Mouse (Mus musculus) ovary, adult 2 months (tissue): ENCODE data around the gene Ctr9. TPM values are rescaled to one million over a fixed set of nuclear protein-coding genes. Genes with fewer than 3 reads are reported as not detected.

ENCODE experiments used
- polyA plus RNA-seq: library from polyadenylated mRNA; depleted of rRNA; stranded (reverse); fragments of >200 nt; gene quantifications from 2 replicates; pipeline ENCODE4 v1.2.3, GENCODE M21; 2012; rRNA removed

The Ctr9 gene
- polyA plus RNA-seq: 13.8 and 15.4 TPM in 2 replicates

GRCm38 (mm10) chr7:111028281-111029045 lies at the start of gene Ctr9:
Ctr9 (plus strand) TSS chr7:111028951.

GRCm38 (mm10) chr7:110982053-110982705 lies 46.6 kb upstream of the Ctr9 start, which contains the start of gene Mrvi1:
Mrvi1 (minus strand) TSS chr7:110982461.

GRCm38 (mm10) chr7:111082822-111083732 lies 54.3 kb downstream of the Ctr9 start, which contains the start of gene Eif4g2:
Eif4g2 (minus strand) TSS chr7:111083030.

Other genes with a start within 250 kb of the Ctr9 start
- gene Rnf141, start 184.5 kb upstream of the Ctr9 start, polyA plus RNA-seq: 14.6 and 16.8 TPM in 2 replicates
- 10.4 and 12.3 TPM in 2 replicates for gene Lyve1, start 165.7 kb upstream of the Ctr9 start, polyA plus RNA-seq
- gene Mrvi1, start 46.5 kb upstream of the Ctr9 start, polyA plus RNA-seq: 73.3 and 80.5 TPM in 2 replicates
- 81.7 and 89.6 TPM in 2 replicates for gene Eif4g2, start 54.1 kb downstream of the Ctr9 start, polyA plus RNA-seq